ENCODE assay signal across 14 mouse cellular contexts in the genomic region with DNA sequence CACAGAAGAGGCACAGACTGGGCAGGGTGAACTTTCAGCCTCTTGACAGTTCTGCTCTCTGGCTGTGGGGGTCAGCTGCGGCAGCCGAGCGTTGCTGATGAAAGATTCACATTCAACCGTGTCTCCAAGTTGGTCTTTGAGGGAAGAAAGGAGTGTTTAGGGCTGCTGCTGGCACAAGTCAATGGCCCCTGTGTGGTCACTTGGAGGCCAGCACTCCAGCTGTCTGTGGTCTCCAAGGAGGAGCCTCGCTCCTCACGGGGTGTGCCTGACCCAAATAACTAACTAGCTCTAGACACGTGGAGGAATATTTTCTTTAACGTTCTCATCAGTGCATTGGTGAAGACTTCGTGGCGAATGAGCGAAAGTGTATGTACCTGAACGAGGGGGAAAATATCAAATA. TPM values are rescaled to one million over a fixed set of nuclear protein-coding genes. Genes with fewer than 3 reads are reported as not detected.
"Had no signal": no experiment of that assay in that cellular context is flagged by ENCODE, and none has a peak within 500 bp of the region (broad histone marks: within the 10 kb centered on the region; RNA-seq: fewer than 3 reads in every experiment).

No protein-coding gene starts in this region.

- H3K4me3 ChIP-seq: layer of hippocampus, adult 2 months; left cerebral cortex, adult 2 months; limb, embryonic 15.5 days; liver, embryonic 12.5 days; midbrain, embryonic 13.5 days; neural tube, embryonic 12.5 days had no signal

- H3K27ac ChIP-seq: layer of hippocampus, adult 2 months; left cerebral cortex, adult 2 months; limb, embryonic 15.5 days; liver, embryonic 12.5 days; midbrain, embryonic 13.5 days; neural tube, embryonic 12.5 days; stomach, postnatal 0 days had no signal

- ATAC-seq: intestine, postnatal 0 days; liver, embryonic 12.5 days; midbrain, embryonic 13.5 days had no signal

- H3K4me2 ChIP-seq: limb, embryonic 15.5 days; liver, embryonic 12.5 days; lung, embryonic 14.5 days; midbrain, embryonic 13.5 days; neural tube, embryonic 12.5 days had no signal

- H3K9ac ChIP-seq: limb, embryonic 15.5 days; liver, embryonic 12.5 days; lung, embryonic 14.5 days; midbrain, embryonic 13.5 days; neural tube, embryonic 12.5 days had no signal

- H3K4me1 ChIP-seq: limb, embryonic 15.5 days; midbrain, embryonic 13.5 days; neural tube, embryonic 12.5 days had no signal

- H3K27me3 ChIP-seq: limb, embryonic 15.5 days; liver, embryonic 12.5 days; midbrain, embryonic 13.5 days; neural tube, embryonic 12.5 days had no signal

- H3K9me3 ChIP-seq: limb, embryonic 15.5 days; liver, embryonic 12.5 days; midbrain, embryonic 13.5 days; neural tube, embryonic 12.5 days had no signal

- H3K36me3 ChIP-seq: liver, embryonic 12.5 days had no signal

- DNase-seq: kidney, adult 9 months; kidney, postnatal 10 days; lung, embryonic 14.5 days; lung, postnatal 14 days; thymus, postnatal 4 days had no signal

RNA-seq across cellular contexts. Expression of gene Gfpt2, which starts 38.0 kb away (rescaled TPM):
- total RNA-seq: neutrophil, adult 5-6 weeks had no signal
